26 mouse cellular contexts compared by ENCODE assay signal in genomic region chr15:94664612-94665011, GRCm38 (mm10). TPM values are rescaled to one million over a fixed set of nuclear protein-coding genes. Genes with fewer than 3 reads are reported as not detected.
"Had no signal": no experiment of that assay in that cellular context is flagged by ENCODE, and none has a peak within 500 bp of the region (broad histone marks: within the 10 kb centered on the region; RNA-seq: fewer than 3 reads in every experiment).

No protein-coding gene starts in this region.

- H3K9me3 ChIP-seq: heart, embryonic 13.5 days; heart, embryonic 15.5 days; hindbrain, embryonic 13.5 days; hindbrain, embryonic 15.5 days; limb, embryonic 10.5 days; limb, embryonic 12.5 days; liver, embryonic 13.5 days had no signal

- DNase-seq: gastrocnemius, adult 2 months; gastrocnemius, postnatal 10 days; gastrocnemius, postnatal 25 days; heart, adult 11 months; heart, adult 2 months; heart, postnatal 14 days; heart, postnatal 36 days; kidney, adult 18-20 months; kidney, adult 8-10 months; kidney, postnatal 10 days; kidney, postnatal 25 days; kidney, postnatal 4 days; liver; liver, embryonic 13.5 days had no signal

- H3K27ac ChIP-seq: gastrocnemius, adult 2 months; heart, adult 2 months; heart, embryonic 13.5 days; heart, embryonic 15.5 days; hindbrain, embryonic 13.5 days; hindbrain, embryonic 15.5 days; hindbrain, postnatal 0 days; layer of hippocampus, adult 2 months; left cerebral cortex, adult 2 months; limb, embryonic 10.5 days; limb, embryonic 12.5 days; liver, embryonic 13.5 days had no signal

- H3K4me3 ChIP-seq: gastrocnemius, adult 2 months; heart, adult 2 months; heart, embryonic 13.5 days; heart, embryonic 15.5 days; hindbrain, embryonic 13.5 days; hindbrain, embryonic 15.5 days; layer of hippocampus, adult 2 months; left cerebral cortex, adult 2 months; limb, embryonic 10.5 days; limb, embryonic 12.5 days; liver, embryonic 13.5 days had no signal

- ATAC-seq: hindbrain, postnatal 0 days had no signal

- H3K4me2 ChIP-seq: heart, embryonic 11.5 days; heart, embryonic 13.5 days; heart, embryonic 15.5 days; hindbrain, embryonic 13.5 days; hindbrain, embryonic 15.5 days; limb, embryonic 12.5 days; liver, embryonic 11.5 days; liver, embryonic 13.5 days had no signal

- H3K36me3 ChIP-seq: heart, embryonic 13.5 days; heart, embryonic 15.5 days; hindbrain, embryonic 13.5 days; hindbrain, embryonic 15.5 days; limb, embryonic 10.5 days; limb, embryonic 12.5 days; liver, embryonic 13.5 days had no signal

- H3K4me1 ChIP-seq: heart, embryonic 13.5 days; heart, embryonic 15.5 days; hindbrain, embryonic 15.5 days; liver, embryonic 13.5 days had no signal

- H3K27me3 ChIP-seq: heart, embryonic 13.5 days; hindbrain, embryonic 13.5 days; hindbrain, embryonic 15.5 days; limb, embryonic 12.5 days; liver, embryonic 13.5 days had no signal

- H3K9ac ChIP-seq: heart, embryonic 13.5 days; heart, embryonic 15.5 days; hindbrain, embryonic 13.5 days; hindbrain, embryonic 15.5 days; limb, embryonic 12.5 days; liver, embryonic 13.5 days had no signal

RNA-seq across cellular contexts. Expression of gene Tmem117, which starts 35.6 kb away (rescaled TPM):
- total RNA-seq: hematopoietic stem cell, adult 5-6 weeks had no signal
